Mouse (Mus musculus) liver, embryonic 14.5 days (tissue): ENCODE results near the gene Unc50. TPM values are rescaled to one million over a fixed set of nuclear protein-coding genes. Genes with fewer than 3 reads are reported as not detected.
A peak's percentile ranks its signal among the peaks of the same experiment; 100 is the strongest.

Experiments
- ATAC-seq: fragments of 200-750 bp; cut with Nextera tagmentation; 2 replicates; pipeline ENCODE4 v1.8.0; 2017; ENCODE audit warnings: moderate number of reproducible peaks, mild to moderate bottlenecking, moderate library complexity; ENCODE audit not compliant: insufficient read depth
- DNase-seq, 3 experiments: peaks; one replicate each; pipeline ENCODE4 v3.0.0-alpha.2; 2012 to 2013; ENCODE audit warnings: low read depth in 3 of 3, low spot score in 3 of 3
- H3K27ac ChIP-seq: fragments of 300-500 bp; sonication (generic); 2 replicates; pipeline ENCODE4 v1.5.1; 2014; ENCODE audit warnings: moderate library complexity, mild to moderate bottlenecking, control low read depth, inconsistent platforms
- H3K27me3 ChIP-seq: fragments of 300-500 bp; sonication (generic); 2 replicates; pipeline ENCODE4 v1.6.1; 2014; ENCODE audit warnings: mild to moderate bottlenecking, low read length, moderate library complexity; ENCODE audit not compliant: control insufficient read depth, insufficient read depth
- H3K36me3 ChIP-seq: fragments of 300-500 bp; sonication (generic); replicated peaks from 2 replicates; pipeline ENCODE4 v1.6.1; 2014; ENCODE audit warnings: low read depth; ENCODE audit not compliant: control insufficient read depth, insufficient read depth
- H3K4me1 ChIP-seq, 2 experiments: fragments of 200-500 bp in 1 of 2; fragments of 300-500 bp in 1 of 2; sonication (generic) in 1 of 2; replicated peaks; 2 replicates each; pipeline ENCODE4 v1.6.1; 2012 to 2014; ENCODE audit warnings: antibody characterized with exemption in 1 of 2, inconsistent platforms in 1 of 2, low read length in 1 of 2; ENCODE audit not compliant: control insufficient read depth in 2 of 2, insufficient read depth in 2 of 2
- H3K4me2 ChIP-seq: fragments of 300-500 bp; sonication (generic); 2 replicates; pipeline ENCODE4 v1.6.1; 2014; ENCODE audit warnings: low read depth, mild to moderate bottlenecking, control low read depth, moderate library complexity
- H3K4me3 ChIP-seq, 2 experiments: fragments of 200-500 bp in 1 of 2; fragments of 300-500 bp in 1 of 2; sonication (generic) in 1 of 2; 2 replicates each; pipeline ENCODE4 v1.5.1; 2012 to 2014; ENCODE audit warnings: low read depth in 2 of 2, low read length in 2 of 2, mild to moderate bottlenecking in 2 of 2, control low read depth in 1 of 2, inconsistent platforms in 1 of 2, moderate library complexity in 1 of 2; ENCODE audit not compliant: insufficient read depth in 1 of 2
- H3K9ac ChIP-seq: fragments of 300-500 bp; sonication (generic); replicated peaks from 2 replicates; pipeline ENCODE4 v1.6.1; 2014; ENCODE audit warnings: mild to moderate bottlenecking, control low read depth, moderate library complexity
- H3K9me3 ChIP-seq: fragments of 300-500 bp; sonication (generic); 2 replicates; pipeline ENCODE4 v1.6.1; 2016; ENCODE audit warnings: low read length, mixed read lengths; ENCODE audit not compliant: control insufficient read depth
- CTCF ChIP-seq: IDR thresholded peaks from 2 replicates; pipeline ENCODE4 v1.5.1; 2016; ENCODE audit warnings: antibody characterized with exemption, low read depth, control low read depth
- EP300 ChIP-seq: IDR thresholded peaks from 2 replicates; pipeline ENCODE4 v1.6.1; 2016; ENCODE audit warnings: antibody characterized with exemption, low read depth
- WGBS: fragments of 180-500 bp; shearing (Covaris S2); extraction: QIAGEN DNeasy Blood & Tissue Kit; methylation state at CpG from one replicate; pipeline ENCODE4 v1.1.7; 2014; ENCODE audit not compliant: insufficient replicate concordance; 5-methylcytosine and 5-hydroxymethylcytosine counted together
- polyA plus RNA-seq, 2 experiments: library from polyadenylated mRNA; depleted of rRNA in 1 of 2; stranded (reverse) in 1 of 2; unstranded in 1 of 2; fragments of >200 nt; fragmentation: Nextera tagmentation in 1 of 2; extraction: Ambion mirVana in 1 of 2; gene quantifications; 2 replicates each; pipeline versions ENCODE4 v1.2.1 to v1.2.3; 2012 to 2014

Unc50 gene
- polyA plus RNA-seq, 2 experiments: 42.1 to 82.9 TPM

GRCm38 (mm10) chr1:37473251-37473650 is 43.3 kb downstream of the Unc50 start:
- no peak overlapping the region for H3K4me3 ChIP-seq
- no peak for TF ChIP-seq CTCF
- TF ChIP-seq EP300: no peak
- H3K4me2 ChIP-seq: no peak overlapping the region
- H3K36me3 ChIP-seq: no peaks in the 10 kb centered on the region
- H3K27me3 ChIP-seq: no peaks in the 10 kb centered on the region
- no peak for DNase-seq
- no peak overlapping the region for H3K9ac ChIP-seq
- no peak for ATAC-seq
- H3K4me1 ChIP-seq: peaks cover 15 to 26% of the 10 kb centered on the region in 2 experiments
- no peak overlapping the region for H3K27ac ChIP-seq
- no peaks in the 10 kb centered on the region for H3K9me3 ChIP-seq
- 47% methylated on average over 10 of the region's 10 CpGs for WGBS

GRCm38 (mm10) chr1:37474046-37474445 is 44.1 kb downstream of the Unc50 start:
- no peak for TF ChIP-seq CTCF
- Histone ChIP-seq H3K9me3 (no peaks in the 10 kb centered on the region), H3K4me3 (no peak overlapping the region), H3K27me3 (no peaks in the 10 kb centered on the region), H3K9ac (no peak overlapping the region), H3K36me3 (no peaks in the 10 kb centered on the region), H3K27ac (no peak overlapping the region), H3K4me2 (no peak overlapping the region), H3K4me1 (peaks cover 21 to 33% of the 10 kb centered on the region in 2 experiments)
- ATAC-seq: no peak
- DNase-seq: no peak
- 51% methylated on average over 8 of the region's 8 CpGs for WGBS

- DNase-seq (no peak), ATAC-seq (no peak)
- 62% methylated on average over 6 of the region's 6 CpGs for WGBS
- Histone ChIP-seq H3K4me3 (no peak overlapping the region), H3K9ac (no peak overlapping the region), H3K27ac (no peak overlapping the region), H3K36me3 (no peaks in the 10 kb centered on the region), H3K4me2 (no peak overlapping the region), H3K9me3 (no peaks in the 10 kb centered on the region), H3K4me1 (peaks cover 26 to 40% of the 10 kb centered on the region in 2 experiments), H3K27me3 (no peaks in the 10 kb centered on the region)
- TF ChIP-seq CTCF (no peak), EP300 (no peak)
These were observed 44.8 kb downstream of the Unc50 start for GRCm38 (mm10) chr1:37474634-37475190.

DNA sequence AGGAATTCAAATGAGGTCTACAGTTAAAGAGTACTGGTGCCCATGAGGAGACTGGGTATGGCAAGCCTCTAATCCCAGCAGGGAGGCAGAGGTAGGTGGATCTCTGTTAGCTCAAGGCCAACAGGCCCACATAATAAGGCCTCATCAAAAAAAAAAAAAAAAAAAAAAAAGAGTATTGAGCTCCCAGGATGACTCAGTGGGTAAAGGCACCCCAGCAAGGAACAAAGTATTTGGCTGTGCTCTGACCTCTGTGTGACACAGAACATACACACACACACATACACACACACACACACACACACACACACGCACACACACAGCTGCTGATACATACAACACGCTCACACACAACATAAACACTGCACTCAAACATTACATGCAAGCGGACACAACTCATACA is 45.4 kb downstream of the Unc50 start:
- 72% methylated on average over 3 of the region's 3 CpGs for WGBS
- ATAC-seq: no peak
- Histone ChIP-seq H3K9ac (no peak overlapping the region), H3K36me3 (no peaks in the 10 kb centered on the region), H3K9me3 (no peaks in the 10 kb centered on the region), H3K4me1 (peaks cover 31 to 46% of the 10 kb centered on the region in 2 experiments), H3K27ac (no peak overlapping the region), H3K27me3 (no peaks in the 10 kb centered on the region), H3K4me3 (no peak overlapping the region), H3K4me2 (no peak overlapping the region)
- DNase-seq: no peak
- TF ChIP-seq EP300 (no peak), CTCF (no peak)

GRCm38 (mm10) chr1:37477250-37477649 is 47.3 kb downstream of the Unc50 start:
- H3K36me3 ChIP-seq: no peaks in the 10 kb centered on the region
- no peaks in the 10 kb centered on the region for H3K9me3 ChIP-seq
- 84% methylated on average over 5 of the region's 5 CpGs for WGBS
- DNase-seq (no peak), ATAC-seq (no peak)
- H3K4me1 ChIP-seq: peaks cover 35 to 62% of the 10 kb centered on the region in 2 experiments
- TF ChIP-seq CTCF (no peak), EP300 (no peak)
- no peak overlapping the region for H3K4me3 ChIP-seq
- H3K4me2 ChIP-seq: peak overlapping the region; percentile 90
- H3K27me3 ChIP-seq: no peaks in the 10 kb centered on the region
- no peak overlapping the region; the same call in 1 of the 2 replicates for H3K9ac ChIP-seq
- H3K27ac ChIP-seq: peak overlapping the region; percentile 88
